Mouse (Mus musculus) forebrain, embryonic 12.5 days (tissue): ENCODE measurements at regions not wholly inside any gene's neighbourhood (a gene's known extent, or its start where the extent isn't known, plus 50 kb on each side); places are given as distances from the start of the nearest gene placed in this dataset.

Experiments used
- ATAC-seq: fragments of 200-750 bp; cut with Nextera tagmentation; 2 replicates; pipeline ENCODE4 v1.8.0; 2017; ENCODE audit warnings: moderate TSS enrichment; ENCODE audit not compliant: low FRiP score
- H3K27ac ChIP-seq: fragments of 300-500 bp; sonication (generic); 2 replicates; pipeline ENCODE4 v1.5.1; 2016; ENCODE audit warnings: mild to moderate bottlenecking
- H3K27me3 ChIP-seq: fragments of 300-500 bp; sonication (generic); 2 replicates; pipeline ENCODE4 v1.6.1; 2016; ENCODE audit warnings: mild to moderate bottlenecking
- H3K36me3 ChIP-seq: fragments of 300-500 bp; sonication (generic); replicated peaks from 2 replicates; pipeline ENCODE4 v1.6.1; 2016; ENCODE audit warnings: mild to moderate bottlenecking
- H3K4me1 ChIP-seq: fragments of 300-500 bp; sonication (generic); 2 replicates; pipeline ENCODE4 v1.6.1; 2016
- H3K4me2 ChIP-seq: fragments of 300-500 bp; sonication (generic); 2 replicates; pipeline ENCODE4 v1.6.1; 2016; ENCODE audit warnings: mild to moderate bottlenecking, moderate library complexity
- H3K4me3 ChIP-seq: fragments of 300-500 bp; sonication (generic); replicated peaks from 2 replicates; pipeline ENCODE4 v1.5.1; 2016; ENCODE audit warnings: mild to moderate bottlenecking
- H3K9ac ChIP-seq: fragments of 300-500 bp; sonication (generic); 2 replicates; pipeline ENCODE4 v1.6.1; 2016; ENCODE audit warnings: mild to moderate bottlenecking
- H3K9me3 ChIP-seq: fragments of 300-500 bp; sonication (generic); 2 replicates; pipeline ENCODE4 v1.6.1; 2016
- WGBS: fragments of 180-500 bp; shearing (Covaris S2); methylation state at CpG from one replicate; pipeline ENCODE4 v1.1.7; 2016; 5-methylcytosine and 5-hydroxymethylcytosine counted together

DNA sequence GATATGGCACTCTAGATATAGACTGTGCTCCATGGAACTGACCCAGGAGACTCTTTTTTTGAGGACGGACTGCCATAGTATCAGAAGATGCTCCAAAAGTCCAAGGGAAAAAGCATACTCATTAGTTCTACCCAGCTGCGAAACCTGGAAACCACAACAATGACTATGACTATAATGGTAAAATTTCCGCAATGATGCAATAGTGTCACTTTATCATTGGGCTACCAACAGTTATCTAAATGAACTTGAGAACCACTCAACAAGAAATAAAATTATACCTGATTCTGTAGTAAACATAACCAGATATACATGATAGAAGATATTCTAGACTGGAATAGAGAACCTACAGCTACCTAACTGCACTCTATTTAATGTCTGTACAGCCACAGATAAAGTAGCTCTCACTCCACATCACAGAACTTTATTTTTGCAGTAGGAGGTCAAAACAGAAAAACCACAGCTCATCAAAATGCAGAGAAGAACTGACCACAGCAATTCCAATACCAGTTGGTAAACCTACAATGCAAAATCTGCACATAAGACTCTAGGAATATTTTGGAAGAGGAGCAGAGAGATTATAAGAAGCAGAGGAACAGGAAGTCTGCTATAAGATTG, 1255.8 kb upstream of the Zeb2 start:
- no peak overlapping the region for H3K9ac ChIP-seq
- no peak overlapping the region for H3K4me2 ChIP-seq
- no peak for ATAC-seq
- no peaks in the 10 kb centered on the region for H3K36me3 ChIP-seq
- no peaks in the 10 kb centered on the region for H3K27me3 ChIP-seq
- H3K27ac ChIP-seq: no peak overlapping the region
- no peaks in the 10 kb centered on the region for H3K4me1 ChIP-seq
- no peak overlapping the region for H3K4me3 ChIP-seq
- no peaks in the 10 kb centered on the region for H3K9me3 ChIP-seq
- WGBS: 95% methylated on average over 3 of the region's 3 CpGs

DNA sequence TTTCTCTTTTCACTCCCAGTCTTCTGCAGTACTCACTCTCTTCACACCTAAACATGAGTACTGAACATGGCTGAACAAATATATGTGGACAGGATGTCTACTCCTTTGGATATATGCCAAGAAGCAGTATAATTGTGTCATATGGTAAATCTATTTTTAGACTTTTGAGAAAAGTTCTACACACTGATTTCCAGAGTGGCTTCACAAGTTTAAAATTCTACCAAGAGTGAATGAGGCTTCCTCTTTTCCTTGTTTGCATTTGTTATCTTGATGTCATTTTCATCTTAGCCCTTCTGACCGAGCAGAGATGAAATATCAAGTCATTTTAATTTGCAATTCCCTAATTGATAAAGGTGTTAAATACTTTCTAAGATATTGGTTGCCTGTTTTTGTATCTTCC, 1254.6 kb upstream of the Zeb2 start:
- Histone ChIP-seq H3K9ac (no peak overlapping the region), H3K27ac (no peak overlapping the region), H3K36me3 (no peaks in the 10 kb centered on the region), H3K9me3 (no peaks in the 10 kb centered on the region), H3K4me3 (no peak overlapping the region), H3K4me2 (no peak overlapping the region), H3K4me1 (no peaks in the 10 kb centered on the region), H3K27me3 (no peaks in the 10 kb centered on the region)
- 81% methylated on average over 1 of the region's 1 CpGs for whole genome bisulfite sequencing
- ATAC-seq: no peak

DNA sequence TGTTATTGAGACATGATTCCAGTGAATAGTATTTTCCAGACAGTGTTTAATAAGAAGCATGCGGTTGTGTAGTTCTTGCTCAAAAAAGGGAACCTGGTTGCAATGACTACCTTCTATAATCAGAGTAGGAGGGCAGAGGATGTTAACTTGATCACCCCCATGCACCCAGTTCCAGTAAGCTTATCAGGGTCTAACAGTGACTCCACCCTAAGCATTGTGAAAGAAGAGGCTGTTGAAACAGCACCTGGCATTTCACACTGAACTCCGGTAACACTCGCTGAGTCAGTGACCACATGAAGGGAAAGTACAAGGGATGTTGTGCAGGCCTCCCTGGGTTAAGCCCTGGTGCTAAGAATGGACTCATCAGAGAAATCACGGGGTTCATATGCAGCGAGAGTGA, 1253.8 kb upstream of the Zeb2 start:
- H3K9me3 ChIP-seq: no peaks in the 10 kb centered on the region
- no peak overlapping the region for H3K4me2 ChIP-seq
- 87% methylated on average over 5 of the region's 5 CpGs for WGBS
- no peak overlapping the region for H3K4me3 ChIP-seq
- no peak overlapping the region for H3K27ac ChIP-seq
- H3K27me3 ChIP-seq: no peaks in the 10 kb centered on the region
- ATAC-seq: no peak
- H3K9ac ChIP-seq: no peak overlapping the region
- H3K4me1 ChIP-seq: no peaks in the 10 kb centered on the region
- no peaks in the 10 kb centered on the region for H3K36me3 ChIP-seq

- Histone ChIP-seq H3K9ac (no peak overlapping the region), H3K4me3 (no peak overlapping the region), H3K27ac (no peak overlapping the region), H3K9me3 (no peaks in the 10 kb centered on the region), H3K36me3 (no peaks in the 10 kb centered on the region), H3K4me1 (no peaks in the 10 kb centered on the region), H3K27me3 (no peaks in the 10 kb centered on the region), H3K4me2 (no peak overlapping the region)
- 95% methylated on average over 4 of the region's 4 CpGs for WGBS
- ATAC-seq: no peak
Observed at GRCm38 (mm10) chr2:46368882-46369281, 1251.7 kb upstream of the Zeb2 start.

- Histone ChIP-seq H3K9me3 (no peaks in the 10 kb centered on the region), H3K4me2 (no peak overlapping the region), H3K27ac (no peak overlapping the region), H3K9ac (no peak overlapping the region), H3K36me3 (no peaks in the 10 kb centered on the region), H3K27me3 (no peaks in the 10 kb centered on the region), H3K4me3 (no peak overlapping the region), H3K4me1 (no peaks in the 10 kb centered on the region)
- 85% methylated on average over 3 of the region's 3 CpGs for WGBS
- ATAC-seq: no peak
Observed at GRCm38 (mm10) chr2:46366135-46366485, 1248.9 kb upstream of the Zeb2 start.

DNA sequence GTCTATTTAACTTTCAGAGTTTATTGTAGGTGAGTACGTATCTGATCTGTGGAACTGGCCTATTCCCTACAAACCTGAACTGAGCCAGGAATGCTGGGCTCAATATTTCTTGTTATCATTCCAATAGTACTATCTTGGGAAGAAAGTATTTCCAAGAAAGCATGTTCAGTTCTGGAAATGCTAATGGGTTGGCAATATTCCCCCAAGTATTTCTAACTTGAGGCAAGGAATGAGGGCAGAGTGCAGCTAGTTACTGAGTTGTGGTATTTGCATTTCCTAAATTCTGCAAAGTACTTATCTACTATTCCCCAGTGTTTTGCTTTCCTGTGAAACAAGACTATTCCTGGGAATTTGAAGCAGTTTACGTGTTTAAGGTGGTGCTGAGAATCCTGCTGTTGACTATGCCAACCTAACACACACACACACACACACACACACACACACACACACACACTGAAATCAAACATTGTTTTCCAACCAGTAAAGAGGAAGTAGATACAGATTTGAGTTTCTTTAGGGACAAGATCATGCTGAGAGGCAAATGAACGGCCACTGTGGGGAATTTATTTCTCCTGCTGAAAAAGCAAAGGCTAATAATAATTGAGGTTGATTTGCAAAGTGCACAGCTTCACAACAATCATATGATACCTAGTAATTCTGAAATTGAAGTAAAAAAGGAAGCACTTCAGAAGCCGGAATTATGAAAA, 1248.4 kb upstream of the Zeb2 start:
- no peaks in the 10 kb centered on the region for H3K36me3 ChIP-seq
- H3K4me3 ChIP-seq: no peak overlapping the region
- H3K4me1 ChIP-seq: no peaks in the 10 kb centered on the region
- no peaks in the 10 kb centered on the region for H3K27me3 ChIP-seq
- WGBS: 84% methylated on average over 4 of the region's 4 CpGs
- H3K9ac ChIP-seq: no peak overlapping the region
- H3K9me3 ChIP-seq: no peaks in the 10 kb centered on the region
- no peak for ATAC-seq
- H3K4me2 ChIP-seq: no peak overlapping the region
- no peak overlapping the region for H3K27ac ChIP-seq

DNA sequence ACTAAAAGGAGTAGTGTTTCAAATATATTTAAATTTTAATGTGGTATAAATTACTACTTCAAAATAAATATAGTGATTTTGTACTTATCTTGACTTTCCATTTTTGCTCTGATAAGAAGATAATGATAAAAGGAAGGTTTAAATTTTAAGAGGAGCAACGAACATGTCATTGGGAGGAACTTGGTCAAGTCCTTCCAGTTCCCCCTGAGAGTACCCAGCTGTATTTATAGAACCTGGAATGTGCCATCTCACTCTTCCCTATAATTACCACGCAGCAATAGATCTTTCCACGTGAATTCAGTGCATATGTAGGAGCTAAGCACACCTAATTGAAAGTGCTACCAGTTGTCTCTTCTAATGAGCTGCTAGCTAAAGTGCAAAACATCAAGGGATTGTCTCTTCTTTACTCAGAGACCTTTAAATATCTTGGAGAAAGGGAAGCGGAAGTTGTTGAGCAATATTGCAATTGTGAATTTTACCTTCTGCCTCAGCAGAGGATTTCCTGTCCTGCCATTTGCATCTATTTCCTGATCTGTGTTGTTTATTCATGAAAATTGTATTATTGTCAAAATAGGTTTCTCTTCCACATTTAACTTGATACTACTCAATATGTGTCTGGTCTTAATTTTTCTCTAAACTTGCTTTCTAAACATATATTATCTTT, 1243.0 kb upstream of the Zeb2 start:
- no peaks in the 10 kb centered on the region for H3K4me1 ChIP-seq
- H3K27me3 ChIP-seq: no peaks in the 10 kb centered on the region
- H3K27ac ChIP-seq: no peak overlapping the region
- no peak overlapping the region for H3K4me2 ChIP-seq
- no peak for ATAC-seq
- no peak overlapping the region for H3K4me3 ChIP-seq
- no peaks in the 10 kb centered on the region for H3K9me3 ChIP-seq
- 65% methylated on average over 4 of the region's 4 CpGs for WGBS
- no peak overlapping the region for H3K9ac ChIP-seq
- no peaks in the 10 kb centered on the region for H3K36me3 ChIP-seq

DNA sequence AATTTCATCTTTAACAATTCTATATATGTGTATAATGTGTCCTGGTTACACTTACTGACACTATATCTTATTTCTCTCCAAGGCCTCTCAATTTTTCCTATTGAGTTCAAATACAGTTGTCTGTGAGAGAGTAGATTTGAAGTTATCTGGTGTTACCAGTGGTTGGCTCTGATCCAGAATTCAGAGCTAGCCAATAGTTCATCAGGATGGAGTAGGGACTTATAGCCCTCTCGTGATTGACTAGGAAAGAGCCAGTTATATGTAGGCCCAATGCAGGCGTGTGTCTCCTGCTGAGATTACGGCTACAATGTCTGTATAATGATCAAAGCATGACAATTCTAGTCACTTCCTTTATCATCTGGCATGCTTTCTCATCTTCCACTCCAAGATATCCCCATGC, 1241.0 kb upstream of the Zeb2 start:
- no peak for ATAC-seq
- Histone ChIP-seq H3K9me3 (no peaks in the 10 kb centered on the region), H3K4me1 (no peaks in the 10 kb centered on the region), H3K4me3 (no peak overlapping the region), H3K4me2 (no peak overlapping the region), H3K36me3 (no peaks in the 10 kb centered on the region), H3K27ac (no peak overlapping the region), H3K27me3 (no peaks in the 10 kb centered on the region), H3K9ac (no peak overlapping the region)
- 84% methylated on average over 3 of the region's 3 CpGs for WGBS

GRCm38 (mm10) chr2:46356651-46357050, 1239.5 kb upstream of the Zeb2 start:
- no peaks in the 10 kb centered on the region for H3K36me3 ChIP-seq
- no peak overlapping the region for H3K9ac ChIP-seq
- H3K27me3 ChIP-seq: no peaks in the 10 kb centered on the region
- no peak overlapping the region for H3K4me2 ChIP-seq
- 87% methylated on average over 3 of the region's 3 CpGs for WGBS
- no peak overlapping the region for H3K4me3 ChIP-seq
- ATAC-seq: no peak
- H3K9me3 ChIP-seq: no peaks in the 10 kb centered on the region
- H3K4me1 ChIP-seq: no peaks in the 10 kb centered on the region
- no peak overlapping the region for H3K27ac ChIP-seq

DNA sequence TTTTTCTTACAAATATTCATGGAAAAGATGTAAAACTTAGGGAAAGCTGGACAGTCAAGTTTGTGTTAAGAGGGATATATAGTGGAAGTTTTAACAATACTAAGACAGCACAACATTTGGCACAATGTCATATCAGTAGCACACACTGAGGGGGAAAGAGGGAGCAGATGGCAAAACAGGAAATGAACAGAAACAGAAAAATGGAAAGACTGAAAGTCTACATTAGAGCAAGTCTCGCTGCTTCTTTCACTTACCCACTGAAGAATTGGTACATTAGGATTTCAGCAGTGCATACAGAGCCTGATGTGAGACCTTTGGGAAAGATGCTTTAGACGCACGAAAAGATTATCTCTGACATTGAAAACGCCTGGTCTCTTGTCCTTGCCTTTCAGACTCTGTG, 1223.5 kb upstream of the Zeb2 start:
- WGBS: 81% methylated on average over 4 of the region's 4 CpGs
- no peak for ATAC-seq
- Histone ChIP-seq H3K4me2 (no peak overlapping the region), H3K4me1 (no peaks in the 10 kb centered on the region), H3K9ac (no peak overlapping the region), H3K27ac (no peak overlapping the region), H3K36me3 (no peaks in the 10 kb centered on the region), H3K4me3 (no peak overlapping the region), H3K27me3 (no peaks in the 10 kb centered on the region), H3K9me3 (no peaks in the 10 kb centered on the region)

GRCm38 (mm10) chr2:46316666-46317065, 1199.5 kb upstream of the Zeb2 start:
- H3K9me3 ChIP-seq: no peaks in the 10 kb centered on the region
- WGBS: 91% methylated on average over 2 of the region's 2 CpGs

GRCm38 (mm10) chr2:46315243-46315642, 1198.0 kb upstream of the Zeb2 start:
- 87% methylated on average over 3 of the region's 3 CpGs for WGBS
- Histone ChIP-seq H3K4me1 (no peaks in the 10 kb centered on the region), H3K9me3 (no peaks in the 10 kb centered on the region), H3K36me3 (no peaks in the 10 kb centered on the region), H3K27ac (no peak overlapping the region), H3K4me2 (no peak overlapping the region), H3K27me3 (no peaks in the 10 kb centered on the region), H3K9ac (no peak overlapping the region), H3K4me3 (no peak overlapping the region)
- no peak for ATAC-seq

More at GRCm38 (mm10) chr2:46316666-46317065, 1199.5 kb upstream of the Zeb2 start:
- Histone ChIP-seq H3K4me2 (no peak overlapping the region), H3K4me1 (no peaks in the 10 kb centered on the region), H3K27me3 (no peaks in the 10 kb centered on the region), H3K9ac (no peak overlapping the region), H3K36me3 (no peaks in the 10 kb centered on the region), H3K4me3 (no peak overlapping the region), H3K27ac (no peak overlapping the region)
- no peak for ATAC-seq

DNA sequence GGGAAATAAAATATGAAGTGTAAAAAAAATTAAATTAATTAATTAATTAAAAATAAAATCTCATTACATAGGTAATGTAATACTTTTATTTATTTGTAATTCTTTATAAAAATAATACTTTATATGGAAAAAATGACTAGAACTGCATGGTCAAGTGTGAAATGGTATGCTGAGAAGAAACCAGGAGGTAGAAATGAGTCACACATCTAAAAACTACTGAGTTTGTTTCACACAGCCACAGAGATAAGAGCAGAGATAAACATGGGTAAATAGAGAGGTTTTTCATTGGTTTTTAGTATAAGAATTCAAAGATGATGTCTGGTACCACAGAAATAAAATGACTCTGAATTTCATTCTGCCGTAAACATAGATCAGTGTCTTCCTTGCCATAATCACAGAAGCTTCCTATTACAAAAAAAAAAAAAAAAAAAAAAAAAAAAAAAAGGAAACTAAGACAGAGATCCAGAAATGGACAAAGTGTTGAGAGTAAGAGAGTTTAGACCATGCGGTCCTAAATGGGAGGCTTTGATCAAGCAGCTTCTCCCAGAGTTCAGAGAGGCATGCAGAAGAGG, 1190.5 kb upstream of the Zeb2 start:
- no peak overlapping the region for H3K9ac ChIP-seq
- H3K4me3 ChIP-seq: no peak overlapping the region
- 93% methylated on average over 2 of the region's 2 CpGs for WGBS
- ATAC-seq: no peak
- H3K27me3 ChIP-seq: no peaks in the 10 kb centered on the region
- H3K9me3 ChIP-seq: no peaks in the 10 kb centered on the region
- no peak overlapping the region for H3K27ac ChIP-seq
- no peaks in the 10 kb centered on the region for H3K4me1 ChIP-seq
- no peaks in the 10 kb centered on the region for H3K36me3 ChIP-seq
- H3K4me2 ChIP-seq: no peak overlapping the region
